Mouse (Mus musculus): ENCODE data around the gene Elmo2. TPM values are rescaled to one million over a fixed set of nuclear protein-coding genes. Genes with fewer than 3 reads are reported as not detected.

The Elmo2 gene
- polyA plus RNA-seq, 1 experiment from 2014 or later, result 40.8 TPM

DNA sequence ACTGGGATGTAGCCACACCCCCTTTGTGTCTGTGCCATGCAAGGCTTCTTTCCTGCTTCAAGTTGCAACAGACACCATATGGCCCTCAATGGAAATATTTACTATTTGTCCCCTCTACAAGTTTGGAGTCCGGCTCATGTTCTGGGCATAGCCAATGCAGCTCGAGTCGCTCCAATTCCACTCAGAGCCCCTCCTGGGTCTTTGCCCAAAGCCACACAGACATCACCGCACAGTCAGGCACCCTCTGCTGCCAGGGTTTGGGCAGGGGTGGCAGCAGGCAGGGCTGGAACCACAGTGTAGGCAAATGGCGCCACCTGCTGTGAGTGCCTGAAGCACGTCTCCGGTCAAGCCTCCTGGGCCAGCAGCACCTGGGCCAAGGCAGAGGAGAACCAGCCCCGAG is 50.5 kb downstream of the Elmo2 start:
- Histone ChIP-seq H3K4me1 (peaks cover 13% of the 10 kb centered on the region), H3K4me2 (no peak overlapping the region), H3K9ac (no peak overlapping the region), H3K4me3 (no peak overlapping the region), H3K36me3 (peaks cover 24% of the 10 kb centered on the region), H3K27me3 (replicated peaks) (0 out of 2 replicates have a peak, but pooled peaks cover 18% of the 10 kb centered on the region), H3K9me3 (no peaks in the 10 kb centered on the region), H3K27ac (replicated peaks) (no peak overlapping the region)
- WGBS, result 32% methylated on average over 8 of the region's 8 CpGs
- no peak for ATAC-seq (ENCODE audit: extremely low read depth, insufficient number of reproducible peaks, low FRiP score, low TSS enrichment)

DNA sequence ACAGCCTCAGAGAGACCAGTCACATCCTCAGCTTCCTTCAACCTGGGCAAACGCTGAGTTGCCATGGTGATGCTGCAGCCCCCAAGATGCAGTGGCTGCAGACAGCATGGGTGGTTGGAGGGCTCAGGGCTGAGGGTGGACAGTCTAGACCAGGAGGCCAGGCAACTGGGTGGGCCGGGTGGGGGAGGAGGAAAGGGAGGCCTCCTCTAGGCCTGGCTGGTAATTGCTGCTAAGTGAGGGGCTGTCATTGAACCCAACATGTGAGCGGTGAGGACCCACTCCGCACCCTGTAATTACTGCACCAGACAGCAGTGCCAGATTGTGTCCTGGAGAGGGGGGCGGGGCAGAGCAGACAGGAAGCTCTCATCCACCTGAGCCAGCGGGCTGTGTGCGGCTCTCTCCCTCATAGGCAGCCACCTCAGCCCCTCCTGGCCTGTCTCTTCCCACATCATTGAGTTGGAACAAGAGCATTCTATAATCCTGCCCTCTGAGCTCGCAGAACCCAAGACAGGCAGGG is 51.1 kb downstream of the Elmo2 start:
- Histone ChIP-seq H3K36me3 (peaks cover 18% of the 10 kb centered on the region), H3K27me3 (replicated peaks) (0 out of 2 replicates have a peak, but pooled peaks cover 18% of the 10 kb centered on the region), H3K9ac (no peak overlapping the region), H3K27ac (replicated peaks) (no peak overlapping the region), H3K4me2 (no peak overlapping the region), H3K4me1 (peaks cover 19% of the 10 kb centered on the region), H3K4me3 (no peak overlapping the region), H3K9me3 (no peaks in the 10 kb centered on the region)
- WGBS, result 57% methylated on average over 8 of the region's 8 CpGs
- ATAC-seq (ENCODE audit: extremely low read depth, insufficient number of reproducible peaks, low FRiP score, low TSS enrichment), result no peak

DNA sequence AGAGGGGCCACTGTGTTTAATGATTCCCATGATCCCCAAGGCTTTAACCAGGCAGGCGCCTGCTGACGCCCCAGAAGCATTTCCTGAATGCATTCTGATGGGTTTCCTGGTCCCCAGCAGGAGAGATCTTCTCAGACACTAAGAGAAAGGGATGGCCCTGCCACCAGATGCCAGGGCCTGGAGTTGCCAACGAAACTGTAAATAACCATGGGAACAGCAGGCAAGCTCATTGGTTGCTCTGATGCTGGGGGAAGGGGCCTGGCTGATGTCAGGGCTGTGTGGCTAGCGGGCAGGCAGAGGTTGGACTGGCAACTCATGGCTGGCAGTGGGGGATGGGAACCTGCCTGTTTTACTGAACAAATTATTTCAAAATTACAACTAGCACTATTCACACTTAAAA is 52.7 kb downstream of the Elmo2 start:
- WGBS, result 37% methylated on average over 4 of the region's 4 CpGs

DNA sequence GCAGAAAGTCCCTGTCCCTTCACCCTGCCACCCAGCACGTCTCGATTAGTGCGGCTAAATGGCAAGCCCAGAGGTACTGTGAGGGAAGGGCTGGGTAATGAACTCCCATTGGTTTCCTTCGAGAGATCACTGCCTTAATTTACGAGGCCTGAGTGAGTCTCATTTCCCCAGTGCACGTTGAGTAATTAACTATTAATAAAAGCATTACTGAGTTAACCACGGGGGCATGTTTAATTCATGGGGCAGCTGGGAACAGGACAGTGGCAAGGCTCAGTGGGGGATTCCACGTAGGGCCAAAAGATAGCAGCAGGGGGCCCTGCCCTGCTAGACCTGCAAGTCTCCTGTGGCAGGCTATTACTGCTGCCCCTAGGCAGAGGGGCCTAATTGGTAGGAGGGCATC is 55.0 kb downstream of the Elmo2 start:
- H3K4me2 ChIP-seq, result no peak overlapping the region
- H3K27me3 ChIP-seq (replicated peaks), result peaks cover 46% of the 10 kb centered on the region
- no peak for ATAC-seq (ENCODE audit: extremely low read depth, insufficient number of reproducible peaks, low FRiP score, low TSS enrichment)
- H3K9ac ChIP-seq, result 0 out of 2 replicates have a peak overlapping the region, but pooled peaks have one; percentile 6
- no peaks in the 10 kb centered on the region for H3K9me3 ChIP-seq
- H3K4me1 ChIP-seq, result peaks cover 20% of the 10 kb centered on the region
- 18% methylated on average over 8 of the region's 8 CpGs for WGBS
- no peak overlapping the region for H3K4me3 ChIP-seq
- H3K36me3 ChIP-seq, result no peaks in the 10 kb centered on the region
- no peak overlapping the region for H3K27ac ChIP-seq (replicated peaks)

More for the DNA sequence above, 52.7 kb downstream of the Elmo2 start:
- Histone ChIP-seq H3K4me1 (peaks cover 20% of the 10 kb centered on the region), H3K9me3 (no peaks in the 10 kb centered on the region), H3K9ac (no peak overlapping the region), H3K4me3 (no peak overlapping the region), H3K27me3 (replicated peaks) (peaks cover 25% of the 10 kb centered on the region; the same call in 1 of the 2 replicates), H3K27ac (replicated peaks) (no peak overlapping the region), H3K4me2 (no peak overlapping the region), H3K36me3 (peaks cover 15% of the 10 kb centered on the region)
- no peak for ATAC-seq (ENCODE audit: extremely low read depth, insufficient number of reproducible peaks, low FRiP score, low TSS enrichment)

DNA sequence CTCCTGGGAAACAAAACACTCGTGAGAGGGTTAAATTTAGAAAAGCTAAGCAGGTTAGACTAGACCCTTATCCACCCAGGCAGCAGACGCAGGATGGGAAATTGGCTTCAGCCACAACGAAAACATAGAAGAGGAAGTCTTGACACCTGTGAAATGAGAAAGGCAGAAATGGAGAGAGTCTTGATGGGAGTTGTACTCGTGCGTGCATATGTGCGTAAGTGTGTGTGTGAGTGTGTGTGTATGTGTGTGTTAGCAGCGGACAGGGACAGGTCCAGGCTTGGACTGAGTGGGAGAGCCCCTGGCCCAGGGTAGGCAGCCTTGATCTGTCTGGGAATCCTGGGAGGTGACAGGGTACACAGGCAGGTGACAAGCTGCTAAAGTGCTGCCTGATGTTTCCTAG is 55.4 kb downstream of the Elmo2 start:
- Histone ChIP-seq H3K4me2 (peak overlapping the region; percentile 22), H3K9ac (no peak overlapping the region), H3K4me3 (no peak overlapping the region), H3K4me1 (peaks cover 20% of the 10 kb centered on the region), H3K27me3 (replicated peaks) (peaks cover 50% of the 10 kb centered on the region), H3K27ac (replicated peaks) (no peak overlapping the region), H3K36me3 (no peaks in the 10 kb centered on the region), H3K9me3 (no peaks in the 10 kb centered on the region)
- 27% methylated on average over 7 of the region's 7 CpGs for WGBS
- ATAC-seq (ENCODE audit: extremely low read depth, insufficient number of reproducible peaks, low FRiP score, low TSS enrichment), result no peak

DNA sequence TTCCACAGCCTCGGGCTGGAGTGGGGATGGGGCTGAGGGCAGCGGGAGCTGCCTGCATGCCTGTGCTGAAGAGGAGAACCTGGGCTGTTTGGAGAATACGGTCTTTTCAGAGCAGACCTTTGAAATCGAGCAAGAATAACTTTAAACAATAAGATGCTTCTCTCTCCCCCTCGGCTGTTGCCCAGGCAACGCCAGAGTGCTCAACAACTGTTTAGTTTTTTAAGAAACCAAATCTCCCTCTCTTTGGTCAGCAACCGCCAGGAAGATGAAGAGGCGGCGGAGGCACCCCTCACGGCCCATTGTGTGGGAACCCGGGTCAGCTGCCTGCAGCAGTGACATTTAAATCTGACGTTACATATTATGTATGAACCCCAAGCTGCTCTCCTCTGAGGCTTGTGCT is 59.5 kb downstream of the Elmo2 start:
- no peak overlapping the region for H3K4me2 ChIP-seq
- no peak for ATAC-seq (ENCODE audit: extremely low read depth, insufficient number of reproducible peaks, low FRiP score, low TSS enrichment)
- no peak overlapping the region for H3K4me3 ChIP-seq
- H3K9ac ChIP-seq, result no peak overlapping the region
- WGBS, result 34% methylated on average over 12 of the region's 12 CpGs
- H3K9me3 ChIP-seq, result no peaks in the 10 kb centered on the region
- H3K27me3 ChIP-seq (replicated peaks), result peaks cover 71% of the 10 kb centered on the region
- H3K36me3 ChIP-seq, result no peaks in the 10 kb centered on the region
- H3K4me1 ChIP-seq, result peaks cover 16% of the 10 kb centered on the region
- no peak overlapping the region for H3K27ac ChIP-seq (replicated peaks)

DNA sequence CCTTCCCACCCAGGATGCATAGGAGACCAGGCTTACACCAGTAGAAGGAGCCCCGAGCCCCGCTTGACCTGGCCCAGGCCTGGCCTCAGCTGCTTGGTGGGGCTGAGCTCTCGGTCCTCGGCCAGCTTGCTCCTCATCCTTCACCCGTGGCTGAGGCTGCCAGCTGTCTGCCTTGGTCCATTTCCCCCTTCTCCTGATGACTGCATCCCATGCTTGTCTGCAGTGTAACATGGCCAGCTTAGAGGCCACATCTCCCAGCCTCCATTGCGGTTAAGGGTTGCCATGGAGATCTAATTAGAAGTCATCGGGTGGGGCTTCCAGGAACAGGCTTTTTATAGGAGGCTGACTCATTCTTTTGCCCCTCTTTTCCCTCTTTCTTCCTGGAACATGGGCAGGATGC is 62.4 kb downstream of the Elmo2 start:
- Histone ChIP-seq H3K4me2 (no peak overlapping the region), H3K27ac (replicated peaks) (no peak overlapping the region), H3K9me3 (no peaks in the 10 kb centered on the region), H3K27me3 (replicated peaks) (peaks cover 87% of the 10 kb centered on the region), H3K9ac (no peak overlapping the region), H3K4me3 (no peak overlapping the region), H3K36me3 (no peaks in the 10 kb centered on the region), H3K4me1 (no peaks in the 10 kb centered on the region)
- WGBS, result 72% methylated on average over 7 of the region's 7 CpGs
- no peak for ATAC-seq (ENCODE audit: extremely low read depth, insufficient number of reproducible peaks, low FRiP score, low TSS enrichment)

DNA sequence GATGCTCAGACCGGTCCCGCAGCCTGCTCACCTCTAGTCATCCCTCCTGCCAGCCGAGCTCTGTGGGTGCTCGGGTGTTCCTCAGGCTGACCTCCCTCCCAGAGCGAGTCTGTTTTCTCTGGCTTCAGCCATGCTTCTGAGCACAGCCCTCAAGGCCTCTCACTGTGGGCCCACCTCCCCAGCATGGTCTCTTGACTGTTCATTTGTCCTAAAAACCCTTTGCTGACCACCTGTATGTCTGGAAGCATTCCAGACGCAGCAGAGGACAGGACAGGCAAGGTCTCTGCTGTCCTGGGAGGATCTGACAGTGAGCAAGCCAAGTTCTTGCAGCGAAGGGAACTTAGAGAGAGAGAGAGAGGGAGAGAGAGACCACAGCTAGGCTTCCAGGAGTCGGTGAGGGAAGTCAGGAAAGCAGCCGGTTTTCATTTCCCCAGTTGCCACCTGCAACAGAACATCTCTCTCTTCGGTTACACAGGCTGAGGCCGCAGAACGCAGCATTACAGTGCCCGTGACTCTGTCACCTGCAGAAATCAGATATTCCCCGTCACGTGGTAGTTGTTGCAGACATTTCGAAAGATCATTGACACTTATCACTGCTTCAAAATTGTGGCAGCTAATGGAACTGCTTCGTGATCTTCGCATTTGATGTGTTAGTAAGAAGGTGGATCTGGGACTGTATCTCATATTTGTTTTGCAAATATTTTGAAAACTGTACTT is 63.8 kb downstream of the Elmo2 start:
- H3K27ac ChIP-seq (replicated peaks), result no peak overlapping the region
- no peaks in the 10 kb centered on the region for H3K9me3 ChIP-seq
- no peak overlapping the region for H3K9ac ChIP-seq
- peaks cover 87% of the 10 kb centered on the region for H3K27me3 ChIP-seq (replicated peaks)
- no peak overlapping the region for H3K4me2 ChIP-seq
- no peaks in the 10 kb centered on the region for H3K4me1 ChIP-seq
- WGBS, result 52% methylated on average over 18 of the region's 18 CpGs
- H3K36me3 ChIP-seq, result no peaks in the 10 kb centered on the region
- no peak for ATAC-seq (ENCODE audit: extremely low read depth, insufficient number of reproducible peaks, low FRiP score, low TSS enrichment)
- H3K4me3 ChIP-seq, result no peak overlapping the region

DNA sequence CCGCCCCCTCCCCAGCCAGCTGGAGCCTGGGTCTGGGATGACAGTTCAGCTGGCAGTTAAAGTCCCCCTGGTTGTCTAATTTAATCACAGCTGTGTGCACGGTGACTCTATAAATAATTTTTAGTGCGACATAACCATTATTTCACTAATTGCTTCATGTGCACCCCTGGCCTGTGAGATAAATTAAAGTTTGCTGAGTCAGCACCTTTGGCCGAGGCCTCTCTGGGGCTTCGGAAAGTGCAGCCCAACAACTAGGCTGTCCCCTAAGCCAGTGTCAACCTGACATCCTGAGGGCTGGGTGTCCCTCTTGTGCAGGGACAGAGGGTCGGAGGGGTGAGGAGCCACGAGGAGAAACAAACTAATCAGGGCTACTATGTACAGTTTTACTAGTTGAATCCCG is 66.4 kb downstream of the Elmo2 start:
- ATAC-seq (ENCODE audit: extremely low read depth, insufficient number of reproducible peaks, low FRiP score, low TSS enrichment), result no peak
- WGBS, result 68% methylated on average over 8 of the region's 8 CpGs
- Histone ChIP-seq H3K9ac (no peak overlapping the region), H3K9me3 (no peaks in the 10 kb centered on the region), H3K36me3 (no peaks in the 10 kb centered on the region), H3K4me3 (no peak overlapping the region), H3K27ac (replicated peaks) (no peak overlapping the region), H3K4me1 (no peaks in the 10 kb centered on the region), H3K4me2 (no peak overlapping the region), H3K27me3 (replicated peaks) (peaks cover 93% of the 10 kb centered on the region)

DNA sequence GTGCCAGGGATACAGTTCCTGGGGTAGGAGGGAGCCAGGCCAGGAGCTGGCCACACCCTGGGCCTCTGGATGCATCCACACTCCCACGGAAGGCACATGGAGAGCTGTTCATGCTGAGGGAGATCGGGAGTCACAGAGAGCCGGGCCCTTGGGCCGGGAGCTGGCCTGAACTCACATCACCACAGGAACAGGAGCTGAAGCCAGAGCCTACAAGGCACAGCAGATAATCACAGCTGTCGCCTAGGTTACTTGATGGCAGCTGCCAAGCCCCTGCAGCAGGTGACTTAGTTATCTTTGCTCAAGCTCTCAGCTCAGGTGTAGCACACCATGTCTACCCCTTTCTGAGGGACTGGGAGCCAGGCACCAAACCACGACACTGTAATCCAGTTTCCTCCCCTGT is 68.0 kb downstream of the Elmo2 start:
- Histone ChIP-seq H3K27me3 (replicated peaks) (peaks cover 94% of the 10 kb centered on the region), H3K27ac (replicated peaks) (no peak overlapping the region), H3K4me1 (no peaks in the 10 kb centered on the region), H3K4me2 (no peak overlapping the region), H3K4me3 (no peak overlapping the region), H3K9ac (no peak overlapping the region), H3K36me3 (no peaks in the 10 kb centered on the region), H3K9me3 (no peaks in the 10 kb centered on the region)
- whole genome bisulfite sequencing, result 55% methylated on average over 6 of the region's 6 CpGs
- ATAC-seq (ENCODE audit: extremely low read depth, insufficient number of reproducible peaks, low FRiP score, low TSS enrichment), result no peak

DNA sequence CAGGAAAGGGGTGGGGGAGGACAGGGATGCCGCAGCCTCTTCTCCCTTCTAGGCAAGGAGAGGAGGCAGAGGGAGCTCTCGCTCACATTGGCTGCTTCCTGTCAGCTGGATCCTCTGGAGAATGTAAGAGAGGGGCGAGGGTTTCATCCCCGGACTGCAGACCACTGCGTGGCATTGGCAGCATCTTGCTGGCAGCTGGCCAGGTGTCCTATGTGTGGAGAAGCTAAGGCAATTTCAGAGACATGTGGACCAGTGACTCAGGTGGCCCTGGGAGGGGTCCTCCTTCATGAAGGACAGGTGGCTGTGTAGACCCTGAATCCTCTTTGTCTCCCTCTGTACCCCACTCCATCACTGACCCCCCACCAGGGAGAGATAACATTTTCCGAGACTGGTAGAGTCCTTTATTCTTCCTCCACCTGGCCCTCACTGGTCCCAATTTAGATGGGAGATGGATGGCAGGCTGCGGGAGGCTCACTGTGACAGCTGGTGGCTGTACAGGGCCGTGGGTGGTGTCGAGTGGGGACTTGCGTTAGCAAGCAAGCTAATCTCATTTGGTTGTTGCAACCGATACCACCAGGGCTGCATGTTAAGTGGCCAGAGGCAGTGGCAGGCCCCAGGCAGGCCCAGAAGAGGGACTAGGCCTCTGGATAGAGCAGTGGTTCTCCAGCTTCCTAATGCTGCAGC is 69.0 kb downstream of the Elmo2 start:
- Histone ChIP-seq H3K4me2 (no peak overlapping the region), H3K27ac (replicated peaks) (no peak overlapping the region), H3K4me1 (no peaks in the 10 kb centered on the region), H3K27me3 (replicated peaks) (peaks cover 94% of the 10 kb centered on the region), H3K9me3 (no peaks in the 10 kb centered on the region), H3K36me3 (no peaks in the 10 kb centered on the region), H3K9ac (no peak overlapping the region), H3K4me3 (no peak overlapping the region)
- 30% methylated on average over 11 of the region's 11 CpGs for WGBS
- ATAC-seq (ENCODE audit: extremely low read depth, insufficient number of reproducible peaks, low FRiP score, low TSS enrichment), result no peak; the same call in 1 of the 2 replicates

Data from heart, embryonic 13.5 days (tissue).